Mouse (Mus musculus) cerebellum, adult 18-20 months (tissue): Measurements from ENCODE around the gene Serpinb6a.

Experiments
- DNase-seq, 2 experiments: peaks; one replicate each; pipeline ENCODE4 v3.0.0; 2021

Gene Serpinb6a

GRCm38 (mm10) chr13:33905176-33905954, 97.2 kb downstream of the Serpinb6a start, which contains the start of gene Serpinb6c:
Gene Serpinb6c, minus strand, starts transcription at chr13:33905708.
- DNase-seq: no peak

- DNase-seq: no peak
Measured at GRCm38 (mm10) chr13:33903290-33903689, 99.3 kb downstream of the Serpinb6a start.

- peak; percentile 30 to 33 for DNase-seq
Measured at GRCm38 (mm10) chr13:33894207-33894606, 108.4 kb downstream of the Serpinb6a start.
